Mouse (Mus musculus): Measurements from ENCODE around the gene Psmd12.

- TF ChIP-seq POLR2A (IDR thresholded peaks at IDR 0.05; ENCODE audit: borderline replicate concordance, insufficient read depth, low read length) (no peak), CTCF (IDR thresholded peaks at IDR 0.05; ENCODE audit: borderline replicate concordance, insufficient read depth, low read depth, low read length) (no peak)
Observed at GRCm38 (mm10) chr11:107450097-107450496, 29.2 kb upstream of the Psmd12 start.
